Mouse (Mus musculus) urinary bladder, postnatal 14 days (tissue): ENCODE results near the gene Dydc2.

Source experiments
- DNase-seq: peaks from one replicate; pipeline ENCODE4 v3.0.0; 2021; ENCODE audit warnings: low spot score

Gene Dydc2

GRCm38 (mm10) chr14:40999904-41000645 is 68.9 kb downstream of the Dydc2 start:
- no peak for DNase-seq
